Mouse (Mus musculus): ENCODE data around the gene Ttc23.
A peak's percentile ranks its signal among the peaks of the same experiment; 100 is the strongest.

The Ttc23 gene

GRCm38 (mm10) chr7:67747731-67748305, 100.6 kb downstream of the Ttc23 start:
- no peak for DNase-seq (ENCODE audit: low spot score)

GRCm38 (mm10) chr7:67749441-67750239, 102.4 kb downstream of the Ttc23 start:
- DNase-seq (ENCODE audit: low spot score): no peak

GRCm38 (mm10) chr7:67754606-67755005, 107.4 kb downstream of the Ttc23 start:
- no peak for DNase-seq (ENCODE audit: low spot score)

GRCm38 (mm10) chr7:67755366-67755765, 108.2 kb downstream of the Ttc23 start:
- DNase-seq (ENCODE audit: low spot score): no peak

GRCm38 (mm10) chr7:67756636-67757035, 109.4 kb downstream of the Ttc23 start:
- no peak for DNase-seq (ENCODE audit: low spot score)

GRCm38 (mm10) chr7:67758506-67758857, 111.3 kb downstream of the Ttc23 start:
- peak; percentile 29 for DNase-seq (ENCODE audit: low spot score)

GRCm38 (mm10) chr7:67758858-67759628, 111.8 kb downstream of the Ttc23 start:
- DNase-seq (ENCODE audit: low spot score): peak; percentile 83

- DNase-seq (ENCODE audit: low spot score): peak; percentile 90
Measured at GRCm38 (mm10) chr7:67759629-67759995, 112.4 kb downstream of the Ttc23 start, which contains the start of gene Synm. Gene Synm, minus strand, starts transcription at chr7:67759742.

GRCm38 (mm10) chr7:67763625-67764024, 116.4 kb downstream of the Ttc23 start:
- DNase-seq (ENCODE audit: low spot score): no peak

GRCm38 (mm10) chr7:67768125-67768524, 120.9 kb downstream of the Ttc23 start:
- DNase-seq (ENCODE audit: low spot score): no peak

GRCm38 (mm10) chr7:67769487-67769886, 122.3 kb downstream of the Ttc23 start:
- DNase-seq (ENCODE audit: low spot score): no peak

- no peak for DNase-seq (ENCODE audit: low spot score)
Measured at GRCm38 (mm10) chr7:67772231-67772630, 125.0 kb downstream of the Ttc23 start.

- no peak for DNase-seq (ENCODE audit: low spot score)
Measured at GRCm38 (mm10) chr7:67775623-67776022, 128.4 kb downstream of the Ttc23 start.

GRCm38 (mm10) chr7:67776636-67777305, 129.6 kb downstream of the Ttc23 start:
- peak; percentile 28 for DNase-seq (ENCODE audit: low spot score)

- DNase-seq (ENCODE audit: low spot score): no peak
Measured at GRCm38 (mm10) chr7:67787861-67788260, 140.7 kb downstream of the Ttc23 start.

- DNase-seq (ENCODE audit: low spot score): peak; percentile 81
Measured at GRCm38 (mm10) chr7:67788713-67789112, 141.5 kb downstream of the Ttc23 start.

- DNase-seq (ENCODE audit: low spot score): no peak
Measured at GRCm38 (mm10) chr7:67791256-67791655, 144.0 kb downstream of the Ttc23 start.

- no peak for DNase-seq (ENCODE audit: low spot score)
Measured at GRCm38 (mm10) chr7:67793449-67793848, 146.2 kb downstream of the Ttc23 start.

GRCm38 (mm10) chr7:67797065-67797464, 149.9 kb downstream of the Ttc23 start:
- DNase-seq (ENCODE audit: low spot score): no peak

- no peak for DNase-seq (ENCODE audit: low spot score)
Measured at GRCm38 (mm10) chr7:67798476-67798875, 151.3 kb downstream of the Ttc23 start.

- DNase-seq (ENCODE audit: low spot score): no peak
Measured at GRCm38 (mm10) chr7:67800547-67800946, 153.3 kb downstream of the Ttc23 start.

- DNase-seq (ENCODE audit: low spot score): no peak
Measured at GRCm38 (mm10) chr7:67801022-67801421, 153.8 kb downstream of the Ttc23 start.
